Mouse (Mus musculus): Measurements from ENCODE around the gene Msantd1. TPM values are rescaled to one million over a fixed set of nuclear protein-coding genes. Genes with fewer than 3 reads are reported as not detected.
"Not testable (repeated sequence)": the region's sequence is repeated elsewhere in the genome, so short reads cannot be mapped to it uniquely, and the experiment has no call there.

Msantd1 gene
- 0.87 and 3.7 TPM in 2 replicates for polyA plus RNA-seq (2015; fragmentation: Nextera tagmentation; extraction: Ambion mirVana)

DNA sequence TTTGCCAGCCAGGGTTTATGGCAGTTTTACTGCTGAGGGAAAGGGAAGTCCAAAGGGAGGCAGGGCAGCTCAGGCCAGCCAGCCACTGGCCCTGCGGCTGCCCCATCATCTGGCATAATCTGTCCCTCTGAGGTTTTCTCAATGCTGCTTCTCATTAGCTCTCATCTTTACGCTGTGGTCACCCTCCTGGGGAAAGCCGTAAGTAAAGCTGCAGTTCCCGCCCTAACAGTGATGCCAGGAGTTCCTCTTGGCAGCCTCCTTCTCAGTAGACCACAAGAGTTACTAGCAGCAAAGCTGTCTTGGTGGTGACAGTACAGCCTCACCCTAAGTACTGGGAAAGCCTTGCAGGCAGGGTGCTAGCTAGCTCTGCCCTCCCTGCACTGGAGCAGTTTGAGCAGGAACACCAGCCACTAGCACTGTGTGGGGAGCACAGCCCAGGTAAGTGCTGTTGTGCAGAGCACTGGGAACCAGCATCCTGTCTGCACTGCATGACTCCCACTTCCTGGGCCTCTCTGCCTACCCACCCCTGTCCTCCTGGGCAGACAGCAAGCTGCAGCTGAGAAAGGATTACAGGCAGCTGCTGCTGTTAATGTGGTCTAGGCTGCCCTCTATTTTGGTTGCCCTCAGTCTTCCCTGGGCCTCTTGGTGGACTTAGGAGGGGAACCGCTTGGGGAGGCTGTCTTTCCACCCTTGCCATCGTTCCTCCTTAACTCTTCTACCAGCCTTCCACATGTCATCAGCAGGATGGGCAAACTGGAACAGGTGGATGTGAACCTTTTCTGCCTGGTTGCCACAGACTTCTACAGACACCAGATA, at the start of gene Msantd1:
TSS of gene Msantd1 (plus strand) at position 103 of the 816 bp plus-strand sequence.
- H3K36me3 ChIP-seq: peaks cover 50% of the 10 kb centered on the region
- H3K9ac ChIP-seq: no peak within 1 kb of the TSS
- H3K27me3 ChIP-seq: no peaks in the 10 kb centered on the region
- peak; percentile 48; the same call in 1 of the 2 replicates for ATAC-seq (ENCODE audit: insufficient number of reproducible peaks, low FRiP score, low TSS enrichment, low read depth)
- H3K4me2 ChIP-seq (replicated peaks): no peak within 1 kb of the TSS
- peaks cover 6% of the 10 kb centered on the region; the same call in 1 of the 2 replicates for H3K4me1 ChIP-seq
- 59% methylated on average over 6 of the region's 6 CpGs for WGBS
- H3K27ac ChIP-seq (replicated peaks): peak within 1 kb of the TSS; percentile 36; the same call in 1 of the 2 replicates
- H3K9me3 ChIP-seq (replicated peaks): no peaks in the 10 kb centered on the region
- no peak within 1 kb of the TSS for H3K4me3 ChIP-seq (replicated peaks)

DNA sequence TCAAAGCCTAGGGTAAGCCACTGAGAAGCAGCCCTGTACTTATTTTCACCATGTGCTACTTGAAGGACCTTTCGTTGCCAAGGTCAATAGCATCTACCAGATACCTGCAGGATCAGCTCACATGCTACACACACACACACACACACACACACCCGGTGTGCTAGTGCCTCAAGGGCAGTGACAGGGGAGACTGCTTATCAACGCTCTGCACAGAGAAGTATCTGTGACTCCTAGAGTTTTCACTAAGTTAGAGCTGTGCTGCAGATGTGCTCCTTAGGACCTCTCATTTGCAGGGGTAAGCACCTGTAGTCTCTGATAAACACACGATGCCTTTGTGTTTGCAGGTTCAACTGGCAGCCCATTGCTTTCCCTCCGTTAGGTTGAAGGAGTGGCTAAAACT, 42.4 kb upstream of the Msantd1 start:
- no peaks in the 10 kb centered on the region for H3K27me3 ChIP-seq
- H3K36me3 ChIP-seq: peaks cover 52% of the 10 kb centered on the region
- H3K27ac ChIP-seq (replicated peaks): no peak overlapping the region
- no peak overlapping the region for H3K4me2 ChIP-seq (replicated peaks)
- ATAC-seq (ENCODE audit: insufficient number of reproducible peaks, low FRiP score, low TSS enrichment, low read depth): no peak
- H3K4me1 ChIP-seq: no peaks in the 10 kb centered on the region
- H3K9me3 ChIP-seq (replicated peaks): no peaks in the 10 kb centered on the region
- WGBS: 91% methylated on average over 5 of the region's 5 CpGs
- no peak overlapping the region for H3K4me3 ChIP-seq (replicated peaks)
- H3K9ac ChIP-seq: no peak overlapping the region

DNA sequence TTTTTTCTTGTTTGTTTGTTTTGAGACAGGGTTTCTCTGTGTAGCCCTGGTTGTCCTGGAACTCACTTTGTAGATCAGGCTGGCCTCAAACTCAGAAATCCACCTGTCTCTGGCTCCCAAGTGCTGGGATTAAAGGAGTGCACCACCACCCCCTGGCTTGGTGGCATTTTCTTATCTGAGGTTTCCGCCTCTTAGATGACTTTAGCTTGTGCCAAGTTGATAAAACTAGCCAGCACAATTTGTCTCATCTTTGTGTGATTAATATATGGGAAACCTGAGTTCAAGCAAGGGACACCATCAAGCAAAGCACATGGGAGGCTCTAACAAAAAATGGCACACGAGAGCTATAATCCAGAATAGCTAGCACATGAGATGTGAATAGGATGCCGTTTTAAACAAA, 27.5 kb upstream of the Msantd1 start:
- ATAC-seq (ENCODE audit: insufficient number of reproducible peaks, low FRiP score, low TSS enrichment, low read depth); H3K4me2 ChIP-seq (replicated peaks); H3K4me3 ChIP-seq (replicated peaks); H3K9ac ChIP-seq; H3K27ac ChIP-seq (replicated peaks); H3K27me3 ChIP-seq; H3K4me1 ChIP-seq; H3K9me3 ChIP-seq (replicated peaks): not testable (repeated sequence)
- WGBS: 90% methylated on average over 3 of the region's 3 CpGs
- peaks cover 78% of the 10 kb centered on the region for H3K36me3 ChIP-seq

DNA sequence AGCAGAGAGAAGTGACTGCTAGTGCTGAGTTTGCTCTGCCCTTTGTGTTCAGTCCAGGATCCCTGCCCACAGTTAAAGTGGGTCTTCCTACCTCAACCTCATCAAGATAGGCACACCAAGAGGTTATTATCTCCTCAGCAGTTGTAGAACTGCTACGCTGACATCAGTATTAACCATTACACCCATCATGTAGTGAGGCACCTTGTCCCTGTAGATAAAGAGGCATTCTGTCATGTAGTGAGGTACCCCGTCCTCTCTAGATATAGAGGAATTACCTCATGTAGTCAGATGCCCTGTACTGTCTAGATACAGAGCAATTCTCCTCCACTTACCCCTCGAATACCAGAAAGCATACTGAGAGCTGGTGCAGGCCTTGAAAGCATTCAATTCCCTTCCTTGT, 26.8 kb upstream of the Msantd1 start:
- H3K9ac ChIP-seq: no peak overlapping the region
- no peaks in the 10 kb centered on the region for H3K27me3 ChIP-seq
- peaks cover 77% of the 10 kb centered on the region for H3K36me3 ChIP-seq
- no peaks in the 10 kb centered on the region for H3K4me1 ChIP-seq
- no peak overlapping the region for H3K4me2 ChIP-seq (replicated peaks)
- WGBS: 92% methylated on average over 3 of the region's 3 CpGs
- ATAC-seq (ENCODE audit: insufficient number of reproducible peaks, low FRiP score, low TSS enrichment, low read depth): no peak
- H3K4me3 ChIP-seq (replicated peaks): no peak overlapping the region
- H3K9me3 ChIP-seq (replicated peaks): no peaks in the 10 kb centered on the region
- H3K27ac ChIP-seq (replicated peaks): no peak overlapping the region

DNA sequence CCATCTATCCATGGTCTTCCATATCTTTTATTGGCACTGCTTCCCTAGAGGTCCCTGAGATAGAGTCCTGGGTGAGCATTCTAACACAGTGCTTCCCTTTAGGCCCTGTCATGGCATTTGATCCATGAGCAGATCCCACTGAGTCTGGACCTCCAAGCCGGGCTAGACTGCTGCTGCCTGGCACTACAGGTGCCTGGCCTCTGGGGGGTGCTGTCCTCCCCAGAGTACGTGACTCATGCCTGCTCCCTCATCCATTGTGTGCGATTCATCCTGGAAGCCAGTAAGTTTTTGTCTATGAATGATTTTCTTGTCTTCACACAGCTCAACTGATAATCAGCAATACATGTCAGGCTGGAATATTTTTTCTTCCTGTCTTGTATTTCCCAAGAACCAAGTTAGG, 22.6 kb upstream of the Msantd1 start:
- H3K36me3 ChIP-seq: peaks cover 79% of the 10 kb centered on the region
- H3K27ac ChIP-seq (replicated peaks): no peak overlapping the region
- H3K4me2 ChIP-seq (replicated peaks): no peak overlapping the region
- no peak for ATAC-seq (ENCODE audit: insufficient number of reproducible peaks, low FRiP score, low TSS enrichment, low read depth)
- no peaks in the 10 kb centered on the region for H3K9me3 ChIP-seq (replicated peaks)
- H3K9ac ChIP-seq: no peak overlapping the region
- WGBS: 81% methylated on average over 3 of the region's 3 CpGs
- H3K4me3 ChIP-seq (replicated peaks): no peak overlapping the region
- no peaks in the 10 kb centered on the region for H3K4me1 ChIP-seq
- H3K27me3 ChIP-seq: no peaks in the 10 kb centered on the region

DNA sequence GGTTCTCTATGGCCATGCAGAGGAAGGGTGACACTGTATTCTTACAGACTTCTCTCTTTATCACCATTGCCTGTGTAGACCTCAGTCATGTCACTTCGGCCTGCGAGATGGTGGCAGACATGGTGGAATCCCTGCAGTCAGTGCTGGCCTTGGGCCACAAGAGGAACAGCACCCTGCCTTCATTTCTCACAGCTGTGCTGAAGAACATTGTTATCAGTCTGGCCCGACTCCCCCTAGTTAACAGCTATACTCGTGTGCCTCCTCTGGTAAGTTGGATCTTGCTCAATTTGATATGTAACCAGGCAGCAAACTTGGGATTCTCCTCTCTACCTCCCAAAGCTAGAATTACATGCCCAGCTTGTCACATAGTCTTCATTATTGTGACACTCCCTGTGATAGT, 18.6 kb upstream of the Msantd1 start:
- H3K4me2 ChIP-seq (replicated peaks): no peak overlapping the region
- no peak overlapping the region for H3K9ac ChIP-seq
- WGBS: 85% methylated on average over 4 of the region's 4 CpGs
- no peak overlapping the region for H3K27ac ChIP-seq (replicated peaks)
- H3K9me3 ChIP-seq (replicated peaks): no peaks in the 10 kb centered on the region
- no peak overlapping the region for H3K4me3 ChIP-seq (replicated peaks)
- ATAC-seq (ENCODE audit: insufficient number of reproducible peaks, low FRiP score, low TSS enrichment, low read depth): no peak
- H3K36me3 ChIP-seq: peaks cover 88% of the 10 kb centered on the region
- H3K27me3 ChIP-seq: no peaks in the 10 kb centered on the region
- H3K4me1 ChIP-seq: no peaks in the 10 kb centered on the region

DNA sequence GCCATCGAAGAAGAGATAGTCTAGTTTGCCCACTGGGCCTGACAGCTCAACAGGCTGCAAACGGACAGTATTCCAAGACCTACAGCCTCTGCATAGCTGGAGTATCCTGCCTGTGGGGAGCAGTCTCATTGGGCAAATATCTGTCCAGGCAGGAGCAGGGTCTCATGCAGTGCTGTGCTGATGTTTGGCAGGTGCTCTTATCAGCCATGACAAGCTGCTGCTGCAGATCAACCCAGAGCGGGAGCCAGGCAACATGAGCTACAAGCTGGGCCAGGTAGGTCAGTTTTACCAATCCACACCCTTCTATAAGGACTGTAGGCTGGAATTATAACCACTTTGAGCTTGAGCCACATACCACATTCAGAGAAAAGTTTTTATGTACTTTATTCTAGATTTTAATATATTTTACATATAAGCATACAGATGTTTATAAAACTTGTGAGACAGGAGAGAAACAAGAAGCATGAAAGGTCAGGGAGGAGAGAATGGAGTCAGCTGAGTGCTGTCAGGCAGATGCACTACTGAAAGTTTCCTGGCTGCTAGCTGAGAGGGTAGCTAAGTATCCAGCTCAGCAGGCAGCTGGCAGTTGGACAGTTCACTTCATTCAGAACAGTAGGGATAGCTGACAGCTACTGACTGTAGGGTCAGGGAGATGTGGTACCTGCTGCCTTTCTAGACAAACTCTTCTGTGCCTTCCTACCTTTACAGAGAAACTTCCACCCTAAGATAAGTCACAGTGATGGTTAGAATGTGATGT, 10.9 kb upstream of the Msantd1 start:
- Histone ChIP-seq H3K9ac (no peak overlapping the region), H3K36me3 (peaks cover 82% of the 10 kb centered on the region), H3K4me2 (replicated peaks) (no peak overlapping the region), H3K27me3 (no peaks in the 10 kb centered on the region), H3K9me3 (replicated peaks) (no peaks in the 10 kb centered on the region), H3K27ac (replicated peaks) (no peak overlapping the region), H3K4me3 (replicated peaks) (no peak overlapping the region), H3K4me1 (no peaks in the 10 kb centered on the region)
- ATAC-seq (ENCODE audit: insufficient number of reproducible peaks, low FRiP score, low TSS enrichment, low read depth): no peak
- 80% methylated on average over 3 of the region's 3 CpGs for WGBS

DNA sequence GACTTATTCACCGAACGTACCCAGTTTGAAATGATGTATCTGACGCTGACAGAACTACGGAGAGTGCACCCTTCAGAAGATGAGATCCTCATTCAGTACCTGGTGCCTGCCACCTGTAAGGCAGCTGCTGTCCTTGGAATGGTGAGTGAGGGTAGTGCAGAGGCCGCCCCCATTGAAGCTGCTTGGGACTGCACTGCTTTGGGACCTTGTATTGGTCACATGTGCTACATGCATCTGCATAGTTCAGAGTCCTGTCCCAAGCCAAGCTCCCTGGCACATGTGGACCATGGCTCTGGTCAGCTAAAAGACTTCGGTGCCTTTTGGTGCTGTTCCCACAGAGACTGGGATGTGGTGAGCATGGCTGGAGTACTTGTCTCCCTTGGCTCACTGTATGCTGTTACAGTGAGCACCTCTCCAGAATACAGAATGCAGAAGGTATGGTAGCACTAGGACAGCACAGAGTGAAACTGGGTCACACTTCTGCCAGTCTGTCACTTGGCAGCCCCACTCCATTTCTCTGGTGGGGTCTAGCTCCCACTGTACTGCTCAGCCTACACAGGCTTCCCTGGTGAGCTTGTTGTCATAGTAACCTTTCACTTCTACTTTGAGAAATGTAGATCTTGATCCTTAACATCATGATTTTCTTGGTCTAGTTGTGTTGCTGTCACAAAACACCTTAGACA, 7.9 kb upstream of the Msantd1 start:
- Histone ChIP-seq H3K36me3 (peaks cover 79% of the 10 kb centered on the region), H3K9me3 (replicated peaks) (no peaks in the 10 kb centered on the region), H3K27ac (replicated peaks) (no peak overlapping the region), H3K27me3 (no peaks in the 10 kb centered on the region), H3K4me3 (replicated peaks) (no peak overlapping the region), H3K4me1 (no peaks in the 10 kb centered on the region), H3K4me2 (replicated peaks) (no peak overlapping the region), H3K9ac (no peak overlapping the region)
- ATAC-seq (ENCODE audit: insufficient number of reproducible peaks, low FRiP score, low TSS enrichment, low read depth): no peak
- 96% methylated on average over 6 of the region's 6 CpGs for WGBS

DNA sequence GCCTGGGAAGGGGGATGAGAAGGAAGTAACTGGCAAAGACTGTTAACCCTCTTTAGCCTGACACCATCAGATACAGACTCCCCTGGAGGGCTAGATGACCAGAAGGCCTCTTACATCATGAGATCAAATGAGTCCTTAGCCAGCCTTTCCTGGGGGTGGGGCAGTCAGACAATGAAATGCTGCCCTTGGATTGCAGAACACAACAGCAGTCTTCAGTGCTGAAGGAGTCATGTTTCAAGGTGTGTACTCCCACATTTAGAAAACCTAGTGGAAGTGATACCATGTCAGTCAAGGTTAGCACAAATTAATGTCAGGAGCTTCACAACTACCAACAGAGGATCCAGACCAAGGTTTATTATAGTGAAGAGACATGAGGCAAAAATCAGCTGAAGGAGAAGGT, 5.4 kb upstream of the Msantd1 start:
- no peak for ATAC-seq (ENCODE audit: insufficient number of reproducible peaks, low FRiP score, low TSS enrichment, low read depth)
- H3K27me3 ChIP-seq: no peaks in the 10 kb centered on the region
- H3K4me1 ChIP-seq: no peaks in the 10 kb centered on the region
- no peaks in the 10 kb centered on the region for H3K9me3 ChIP-seq (replicated peaks)
- no peak overlapping the region for H3K4me3 ChIP-seq (replicated peaks)
- no peak overlapping the region for H3K4me2 ChIP-seq (replicated peaks)
- H3K27ac ChIP-seq (replicated peaks): no peak overlapping the region
- no peak overlapping the region for H3K9ac ChIP-seq
- H3K36me3 ChIP-seq: peaks cover 81% of the 10 kb centered on the region

DNA sequence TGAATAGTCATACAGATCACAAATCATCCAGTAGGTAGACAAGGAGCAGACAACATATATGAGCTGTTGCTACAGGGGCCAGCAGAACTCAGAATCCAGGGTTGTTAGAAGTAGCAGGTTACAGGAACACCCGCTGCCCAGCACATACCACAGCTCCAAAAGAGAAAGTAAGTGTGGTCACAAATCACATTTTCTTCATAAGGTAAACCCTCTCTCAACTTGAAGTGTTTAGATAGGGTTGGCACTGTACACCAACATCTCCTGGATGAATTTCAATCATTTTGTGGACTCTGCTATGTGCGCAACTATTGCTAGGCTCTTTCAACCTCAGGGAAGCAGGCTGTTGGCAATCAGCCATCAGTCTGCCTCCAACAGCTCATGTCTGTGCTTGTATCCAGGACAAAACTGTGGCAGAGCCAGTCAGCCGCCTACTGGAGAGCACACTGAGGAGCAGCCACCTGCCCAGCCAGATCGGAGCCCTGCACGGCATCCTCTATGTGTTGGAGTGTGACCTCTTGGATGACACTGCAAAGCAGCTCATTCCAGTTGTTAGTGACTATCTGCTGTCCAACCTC, 4.9 kb upstream of the Msantd1 start:
- H3K27ac ChIP-seq (replicated peaks): no peak overlapping the region
- no peak for ATAC-seq (ENCODE audit: insufficient number of reproducible peaks, low FRiP score, low TSS enrichment, low read depth)
- H3K9ac ChIP-seq: no peak overlapping the region
- no peaks in the 10 kb centered on the region for H3K9me3 ChIP-seq (replicated peaks)
- H3K4me3 ChIP-seq (replicated peaks): no peak overlapping the region
- peaks cover 85% of the 10 kb centered on the region for H3K36me3 ChIP-seq
- no peak overlapping the region for H3K4me2 ChIP-seq (replicated peaks)
- 0 out of 2 replicates have a peak, but pooled peaks cover 2% of the 10 kb centered on the region for H3K4me1 ChIP-seq
- no peaks in the 10 kb centered on the region for H3K27me3 ChIP-seq
- 66% methylated on average over 5 of the region's 5 CpGs for WGBS

DNA sequence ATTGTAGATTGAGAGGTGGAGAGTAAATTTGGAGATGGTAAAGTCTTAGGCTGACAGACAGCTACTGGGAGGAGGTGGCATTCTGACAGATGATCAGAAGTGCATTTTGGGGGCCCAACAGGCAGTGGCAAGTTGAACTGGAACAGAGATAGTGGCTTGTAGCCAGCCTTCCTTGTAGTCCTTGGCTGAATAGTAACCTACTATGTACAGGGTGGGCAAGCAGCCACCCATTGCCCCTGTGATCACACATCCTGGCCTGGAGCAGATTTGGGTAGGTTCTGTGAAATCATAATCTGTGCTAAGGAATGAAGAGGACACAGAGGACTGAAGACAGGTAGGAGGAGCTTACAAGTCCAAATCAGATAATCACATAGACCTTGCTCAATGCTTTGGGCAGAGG, 3.4 kb upstream of the Msantd1 start:
- H3K4me2 ChIP-seq (replicated peaks): no peak overlapping the region
- H3K9me3 ChIP-seq (replicated peaks): no peaks in the 10 kb centered on the region
- peaks cover 6% of the 10 kb centered on the region; the same call in 1 of the 2 replicates for H3K4me1 ChIP-seq
- H3K27me3 ChIP-seq: no peaks in the 10 kb centered on the region
- H3K27ac ChIP-seq (replicated peaks): no peak overlapping the region
- H3K4me3 ChIP-seq (replicated peaks): no peak overlapping the region
- no peak overlapping the region for H3K9ac ChIP-seq
- ATAC-seq (ENCODE audit: insufficient number of reproducible peaks, low FRiP score, low TSS enrichment, low read depth): no peak
- H3K36me3 ChIP-seq: peaks cover 79% of the 10 kb centered on the region

Measured in embryonic facial prominence, embryonic 15.5 days (tissue).